Mouse (Mus musculus) neural tube, embryonic 14.5 days (tissue): ENCODE results near the gene Gm10715. TPM values are rescaled to one million over a fixed set of nuclear protein-coding genes. Genes with fewer than 3 reads are reported as not detected.
"Not testable (repeated sequence)": the region's sequence is repeated elsewhere in the genome, so short reads cannot be mapped to it uniquely, and the experiment has no call there.

Source experiments
- ATAC-seq: fragments of 200-750 bp; cut with Nextera tagmentation; 2 replicates; pipeline ENCODE4 v1.8.0; 2017; ENCODE audit warnings: low read depth, mild to moderate bottlenecking, moderate TSS enrichment, moderate library complexity
- H3K27ac ChIP-seq: fragments of 300-500 bp; sonication (generic); 2 replicates; pipeline ENCODE4 v1.5.1; 2014; ENCODE audit warnings: low read depth, mild to moderate bottlenecking, control low read depth, low read length, moderate library complexity, mixed read lengths
- H3K27me3 ChIP-seq: fragments of 300-500 bp; sonication (generic); 2 replicates; pipeline ENCODE4 v1.6.1; 2014; ENCODE audit warnings: low read length; ENCODE audit not compliant: control insufficient read depth, insufficient read depth
- H3K36me3 ChIP-seq: fragments of 300-500 bp; sonication (generic); 2 replicates; pipeline ENCODE4 v1.6.1; 2014; ENCODE audit warnings: low read length, mixed read lengths; ENCODE audit not compliant: control insufficient read depth, insufficient read depth
- H3K4me1 ChIP-seq: fragments of 300-500 bp; sonication (generic); 2 replicates; pipeline ENCODE4 v1.6.1; 2014; ENCODE audit warnings: low read length; ENCODE audit not compliant: control insufficient read depth, insufficient read depth
- H3K4me2 ChIP-seq: fragments of 300-500 bp; sonication (generic); 2 replicates; pipeline ENCODE4 v1.6.1; 2014; ENCODE audit warnings: mild to moderate bottlenecking, low read depth, low read length, control low read depth
- H3K4me3 ChIP-seq: fragments of 300-500 bp; sonication (generic); 2 replicates; pipeline ENCODE4 v1.5.1; 2014; ENCODE audit warnings: low read depth, low read length, control low read depth, mixed read lengths
- H3K9ac ChIP-seq: fragments of 300-500 bp; sonication (generic); replicated peaks from 2 replicates; pipeline ENCODE4 v1.6.1; 2014; ENCODE audit warnings: low read depth, mild to moderate bottlenecking, control low read depth, low read length, mixed read lengths
- H3K9me3 ChIP-seq: fragments of 300-500 bp; sonication (generic); 2 replicates; pipeline ENCODE4 v1.6.1; 2016; ENCODE audit warnings: low read length; ENCODE audit not compliant: control insufficient read depth
- WGBS: fragments of 180-500 bp; shearing (Covaris S2); extraction: QIAGEN DNeasy Blood & Tissue Kit; methylation state at CpG from one replicate; pipeline ENCODE4 v1.1.7; 2014; 5-methylcytosine and 5-hydroxymethylcytosine counted together
- microRNA-seq: library from miRNA; unstranded; fragments of <30 nt; microRNA quantifications from one replicate; pipeline ENCODE4, GENCODE M21; 2016
- polyA plus RNA-seq: library from polyadenylated mRNA; unstranded; fragments of >200 nt; fragmentation: Nextera tagmentation; extraction: Ambion mirVana; gene quantifications from 2 replicates; pipeline ENCODE4 v1.2.1, GENCODE M21; 2014

Gm10715 gene
- polyA plus RNA-seq, 1 experiment from 2014 or later: not detected

GRCm38 (mm10) chr9:3030677-3031318 lies 5.9 kb upstream of the Gm10715 start:
- not testable (repeated sequence) for H3K4me1 ChIP-seq, ATAC-seq, H3K27ac ChIP-seq, H3K9me3 ChIP-seq, H3K36me3 ChIP-seq, H3K4me3 ChIP-seq, H3K27me3 ChIP-seq, H3K4me2 ChIP-seq, H3K9ac ChIP-seq
- WGBS: 63% methylated on average over 2 of the region's 10 CpGs

DNA sequence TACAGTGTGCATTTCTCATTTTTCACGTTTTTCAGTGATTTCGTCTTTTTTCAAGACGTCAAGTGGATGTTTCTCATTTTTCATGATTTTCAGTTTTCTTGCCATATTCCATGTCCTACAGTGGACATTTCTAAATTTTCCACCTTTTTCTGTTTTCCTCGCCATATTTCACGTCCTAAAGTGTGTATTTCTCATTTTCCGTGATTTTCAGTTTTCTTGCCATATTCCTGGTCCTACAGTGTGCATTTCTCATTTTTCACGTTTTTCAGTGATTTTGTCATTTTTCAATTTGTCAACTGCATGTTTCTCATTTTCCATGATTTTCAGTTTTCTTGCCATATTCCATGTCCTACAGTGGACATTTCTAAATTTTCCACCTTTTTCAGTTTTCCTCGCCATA lies 2.4 kb upstream of the Gm10715 start, which contains the start of gene Gm17535:
Gene Gm17535 (plus strand): TSS at position 301 of the 400 bp plus-strand sequence.
- WGBS: no CpG with 5 or more reads among the region's 8 CpGs
- ATAC-seq, H3K4me2 ChIP-seq, H3K9ac ChIP-seq, H3K27me3 ChIP-seq, H3K36me3 ChIP-seq, H3K4me3 ChIP-seq, H3K9me3 ChIP-seq, H3K27ac ChIP-seq, H3K4me1 ChIP-seq: not testable (repeated sequence)

DNA sequence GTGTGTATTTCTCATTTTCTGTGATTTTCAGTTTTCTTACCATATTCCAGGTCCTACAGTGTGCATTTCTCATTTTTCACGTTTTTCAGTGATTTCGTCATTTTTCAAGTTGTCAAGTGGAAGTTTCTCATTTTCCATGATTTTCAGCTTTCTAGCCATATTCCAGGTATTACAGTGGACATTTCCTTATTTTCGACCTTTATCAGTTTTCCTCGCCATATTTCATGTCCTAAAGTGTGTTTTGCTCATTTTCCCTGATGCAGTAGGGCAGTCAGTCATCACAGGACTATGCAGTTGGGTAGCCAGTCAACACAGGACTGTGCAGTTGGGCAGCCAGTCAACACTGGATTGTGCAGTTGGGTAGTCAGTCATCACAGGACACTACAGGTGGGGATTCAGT lies 1.5 kb downstream of the Gm10715 start:
- not testable (repeated sequence) for H3K36me3 ChIP-seq, H3K27me3 ChIP-seq, H3K4me3 ChIP-seq, H3K4me2 ChIP-seq, ATAC-seq, H3K4me1 ChIP-seq, H3K27ac ChIP-seq, H3K9me3 ChIP-seq, H3K9ac ChIP-seq
- WGBS: 66% methylated on average over 4 of the region's 4 CpGs

Small RNA genes within 50 kb of the gene (microRNA-seq; reads per million reads assigned to microRNA genes)
- not detected for gene Mir101c

Other genes starting within 250 kb of the Gm10715 start
- gene Gm10722, start 36.0 kb upstream of the Gm10715 start, polyA plus RNA-seq: not detected in 2 replicates
- not detected in 2 replicates for gene Gm11168, start 33.5 kb upstream of the Gm10715 start, polyA plus RNA-seq
- not detected in 2 replicates for gene Gm10721, start 23.7 kb upstream of the Gm10715 start, polyA plus RNA-seq
- not detected in 2 replicates for gene Gm10720, start 21.2 kb upstream of the Gm10715 start, polyA plus RNA-seq
- 0.44 TPM in 1 of 2 replicates, not detected in the other for gene Gm10719, start 19.5 kb upstream of the Gm10715 start, polyA plus RNA-seq
- gene Gm10718, start 13.3 kb upstream of the Gm10715 start, polyA plus RNA-seq: 1.4 TPM in 1 of 2 replicates, not detected in the other
- not detected in 2 replicates for gene Gm10717, start 11.5 kb upstream of the Gm10715 start, polyA plus RNA-seq
- not detected in 2 replicates for gene Gm17535, start 2.3 kb upstream of the Gm10715 start, polyA plus RNA-seq